Mouse (Mus musculus): ENCODE results near the gene BC051019. TPM values are rescaled to one million over a fixed set of nuclear protein-coding genes. Genes with fewer than 3 reads are reported as not detected.

BC051019 gene
- polyA plus RNA-seq, 1 experiment from 2014 or later: 8.9 TPM

- ATAC-seq (ENCODE audit: low read depth): 0 out of 2 replicates have a peak, but pooled peaks have one; percentile 20
- Histone ChIP-seq H3K4me2 (ENCODE audit: low read depth, low read length) (no peak overlapping the region), H3K36me3 (ENCODE audit: control insufficient read depth, insufficient read depth, low read length) (no peaks in the 10 kb centered on the region), H3K9me3 (ENCODE audit: control insufficient read depth, low read length) (peaks cover 3% of the 10 kb centered on the region; the same call in 1 of the 2 replicates), H3K27me3 (ENCODE audit: control insufficient read depth, insufficient read depth, low read depth, low read length) (no peaks in the 10 kb centered on the region), H3K27ac (ENCODE audit: low read length) (no peak overlapping the region), H3K4me3 (ENCODE audit: low read length) (no peak overlapping the region), H3K9ac (ENCODE audit: low read length) (no peak overlapping the region), H3K4me1 (replicated peaks; ENCODE audit: control insufficient read depth, insufficient read depth, low read length) (no peaks in the 10 kb centered on the region)
- 58% methylated on average over 9 of the region's 9 CpGs for WGBS
These were observed 4.4 kb downstream of the BC051019 start for GRCm38 (mm10) chr7:109719286-109719685.

DNA sequence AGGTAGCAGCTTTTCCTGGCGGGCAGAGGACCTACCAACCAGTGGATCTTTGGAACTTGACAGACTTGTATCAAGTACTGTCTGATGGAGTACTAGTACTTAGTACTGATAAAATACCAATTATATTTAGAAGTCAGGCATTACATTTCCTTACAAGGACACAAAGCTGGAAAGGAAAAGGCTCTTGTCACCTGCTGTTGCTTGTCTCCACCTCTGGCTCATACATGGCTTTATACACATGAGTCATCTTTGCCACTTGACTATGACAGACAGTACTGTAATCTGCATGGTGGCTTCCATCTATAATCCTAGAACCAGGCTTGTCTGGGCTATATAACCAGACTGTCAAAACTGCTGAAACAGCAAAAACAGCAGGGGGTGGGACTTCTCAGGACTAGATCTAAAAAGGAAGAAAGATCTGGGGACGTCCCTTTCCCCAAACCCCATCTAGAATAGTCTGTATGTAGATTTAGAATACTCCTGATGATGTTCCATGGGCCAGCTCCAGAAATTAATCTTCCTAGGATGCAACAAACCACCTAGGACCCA lies 10.1 kb downstream of the BC051019 start:
- H3K36me3 ChIP-seq (ENCODE audit: control insufficient read depth, insufficient read depth, low read length): peaks cover 8% of the 10 kb centered on the region; the same call in 1 of the 2 replicates
- H3K9ac ChIP-seq (ENCODE audit: low read length): no peak overlapping the region
- no peaks in the 10 kb centered on the region for H3K27me3 ChIP-seq (ENCODE audit: control insufficient read depth, insufficient read depth, low read depth, low read length)
- no peaks in the 10 kb centered on the region for H3K9me3 ChIP-seq (ENCODE audit: control insufficient read depth, low read length)
- H3K27ac ChIP-seq (ENCODE audit: low read length): no peak overlapping the region
- H3K4me1 ChIP-seq (replicated peaks; ENCODE audit: control insufficient read depth, insufficient read depth, low read length): peaks cover 6% of the 10 kb centered on the region
- no peak overlapping the region for H3K4me2 ChIP-seq (ENCODE audit: low read depth, low read length)
- no peak overlapping the region for H3K4me3 ChIP-seq (ENCODE audit: low read length)
- ATAC-seq (ENCODE audit: low read depth): no peak
- 90% methylated on average over 2 of the region's 2 CpGs for WGBS

DNA sequence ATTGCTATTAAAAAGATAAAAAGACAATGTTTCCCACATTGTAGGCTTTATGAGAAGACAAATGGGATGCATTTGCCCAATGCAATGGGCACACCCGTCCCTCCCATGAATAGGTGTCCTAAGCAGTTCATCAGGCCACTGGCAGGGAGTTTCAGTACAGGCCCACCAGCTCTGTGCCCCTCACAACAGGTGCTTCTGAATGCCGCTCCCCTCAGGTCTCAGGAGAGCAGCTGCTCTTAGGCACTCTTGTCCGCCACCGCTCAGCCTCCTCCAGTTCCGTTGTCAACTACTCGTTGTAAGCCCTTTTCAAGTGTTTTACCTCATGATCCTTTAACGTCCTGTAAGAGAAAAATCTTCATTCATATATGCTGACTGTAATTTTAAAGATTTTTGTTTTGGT lies 11.5 kb downstream of the BC051019 start:
- ATAC-seq (ENCODE audit: low read depth): no peak
- Histone ChIP-seq H3K36me3 (ENCODE audit: control insufficient read depth, insufficient read depth, low read length) (peaks cover 8% of the 10 kb centered on the region; the same call in 1 of the 2 replicates), H3K9me3 (ENCODE audit: control insufficient read depth, low read length) (no peaks in the 10 kb centered on the region), H3K4me3 (ENCODE audit: low read length) (no peak overlapping the region), H3K4me2 (ENCODE audit: low read depth, low read length) (no peak overlapping the region), H3K9ac (ENCODE audit: low read length) (no peak overlapping the region), H3K4me1 (replicated peaks; ENCODE audit: control insufficient read depth, insufficient read depth, low read length) (peaks cover 12% of the 10 kb centered on the region), H3K27ac (ENCODE audit: low read length) (no peak overlapping the region), H3K27me3 (ENCODE audit: control insufficient read depth, insufficient read depth, low read depth, low read length) (no peaks in the 10 kb centered on the region)
- WGBS: 78% methylated on average over 7 of the region's 7 CpGs

DNA sequence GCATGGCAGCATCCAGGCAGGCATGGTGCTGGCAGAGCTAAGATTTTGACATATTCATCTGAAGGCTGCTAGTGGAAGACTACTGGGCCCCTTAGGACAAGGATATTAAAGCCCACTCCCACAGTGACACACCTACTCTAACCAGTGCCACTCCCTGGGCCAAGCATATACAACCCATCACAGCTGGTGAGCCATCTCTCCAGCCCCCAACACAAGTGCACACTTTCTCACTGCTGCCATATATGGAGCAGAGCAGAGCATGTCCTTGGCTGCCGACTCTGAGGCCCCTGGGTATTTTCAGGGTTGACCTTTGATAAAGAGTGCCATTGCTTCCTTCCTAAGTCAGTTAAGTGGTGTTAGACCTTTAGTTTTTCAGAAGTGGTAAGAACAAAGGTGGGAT lies 13.6 kb downstream of the BC051019 start:
- Histone ChIP-seq H3K27me3 (ENCODE audit: control insufficient read depth, insufficient read depth, low read depth, low read length) (no peaks in the 10 kb centered on the region), H3K9ac (ENCODE audit: low read length) (no peak overlapping the region), H3K4me3 (ENCODE audit: low read length) (no peak overlapping the region), H3K36me3 (ENCODE audit: control insufficient read depth, insufficient read depth, low read length) (peaks cover 8% of the 10 kb centered on the region; the same call in 1 of the 2 replicates), H3K9me3 (ENCODE audit: control insufficient read depth, low read length) (no peaks in the 10 kb centered on the region), H3K27ac (ENCODE audit: low read length) (peak overlapping the region; percentile 58), H3K4me2 (ENCODE audit: low read depth, low read length) (no peak overlapping the region), H3K4me1 (replicated peaks; ENCODE audit: control insufficient read depth, insufficient read depth, low read length) (peaks cover 15% of the 10 kb centered on the region)
- WGBS: 47% methylated on average over 1 of the region's 1 CpGs
- no peak for ATAC-seq (ENCODE audit: low read depth)

GRCm38 (mm10) chr7:109708961-109709382 lies 14.7 kb downstream of the BC051019 start:
- H3K4me2 ChIP-seq (ENCODE audit: low read depth, low read length): no peak overlapping the region
- peak; percentile 92 for ATAC-seq (ENCODE audit: low read depth)
- no peaks in the 10 kb centered on the region for H3K9me3 ChIP-seq (ENCODE audit: control insufficient read depth, low read length)
- no peak overlapping the region for H3K4me3 ChIP-seq (ENCODE audit: low read length)
- H3K4me1 ChIP-seq (replicated peaks; ENCODE audit: control insufficient read depth, insufficient read depth, low read length): peaks cover 22% of the 10 kb centered on the region
- peaks cover 8% of the 10 kb centered on the region; the same call in 1 of the 2 replicates for H3K36me3 ChIP-seq (ENCODE audit: control insufficient read depth, insufficient read depth, low read length)
- peak overlapping the region; percentile 89 for H3K27ac ChIP-seq (ENCODE audit: low read length)
- no peak overlapping the region for H3K9ac ChIP-seq (ENCODE audit: low read length)
- WGBS: 16% methylated on average over 3 of the region's 3 CpGs
- H3K27me3 ChIP-seq (ENCODE audit: control insufficient read depth, insufficient read depth, low read depth, low read length): no peaks in the 10 kb centered on the region

DNA sequence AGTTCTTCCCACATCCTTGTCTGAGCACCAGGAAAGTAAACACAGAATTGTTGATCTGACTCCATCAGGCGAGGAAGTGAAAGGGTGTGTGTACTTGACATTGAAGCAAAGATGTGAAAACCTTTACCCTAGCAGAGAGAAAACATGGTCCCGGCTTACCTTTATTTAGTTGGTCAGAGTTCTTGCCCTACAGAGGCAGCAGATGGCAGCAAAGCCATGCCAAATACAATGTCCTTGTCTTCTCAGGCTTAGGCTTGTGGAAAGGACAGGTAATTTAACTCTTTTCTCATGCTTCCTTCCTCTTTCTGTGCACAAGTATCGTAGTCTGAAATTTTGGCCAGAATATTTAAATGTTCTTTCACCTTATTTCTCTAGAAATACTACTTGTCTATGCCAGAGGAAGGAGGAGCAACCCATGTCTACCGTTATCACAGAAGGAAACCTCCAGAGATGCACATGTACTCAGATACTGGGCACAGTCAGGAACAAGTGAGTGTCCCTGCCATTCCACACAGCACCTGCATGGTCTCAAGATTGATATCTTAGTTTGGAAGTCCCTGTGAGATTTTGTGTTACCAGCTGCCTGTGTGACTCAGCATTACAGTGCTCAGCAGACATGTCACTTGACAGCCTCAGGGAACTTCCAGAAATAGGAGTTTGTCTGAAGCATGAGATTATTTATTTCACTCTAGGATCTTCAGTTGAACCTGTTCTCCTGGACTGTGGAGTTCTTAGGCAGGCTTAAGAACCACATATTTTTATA lies 16.4 kb downstream of the BC051019 start:
- H3K4me1 ChIP-seq (replicated peaks; ENCODE audit: control insufficient read depth, insufficient read depth, low read length): peaks cover 22% of the 10 kb centered on the region
- H3K27ac ChIP-seq (ENCODE audit: low read length): no peak overlapping the region
- WGBS: 31% methylated on average over 4 of the region's 4 CpGs

DNA sequence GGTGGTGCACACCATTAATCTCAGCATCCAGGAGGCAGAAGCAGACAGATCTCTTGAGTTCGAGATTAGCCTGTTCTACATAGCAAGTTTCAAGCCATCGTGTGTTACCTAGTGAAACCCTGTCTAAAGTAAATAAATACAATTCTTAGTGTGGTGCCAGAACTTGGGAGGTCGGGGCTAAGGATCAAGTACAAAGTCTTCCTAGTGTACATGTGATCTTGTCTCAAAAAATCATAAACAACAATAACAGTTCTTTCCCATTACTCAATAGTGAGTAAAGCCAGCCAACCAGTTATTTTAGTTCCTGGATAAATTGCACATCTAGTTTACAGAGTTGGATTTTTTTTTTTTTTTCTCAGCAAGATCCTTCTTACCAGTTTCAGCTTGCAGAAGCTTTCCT lies 19.2 kb downstream of the BC051019 start:
- Histone ChIP-seq H3K36me3 (ENCODE audit: control insufficient read depth, insufficient read depth, low read length) (no peaks in the 10 kb centered on the region), H3K27me3 (ENCODE audit: control insufficient read depth, insufficient read depth, low read depth, low read length) (no peaks in the 10 kb centered on the region), H3K9ac (ENCODE audit: low read length) (no peak overlapping the region), H3K9me3 (ENCODE audit: control insufficient read depth, low read length) (no peaks in the 10 kb centered on the region; the same call in 1 of the 2 replicates), H3K4me3 (ENCODE audit: low read length) (peak overlapping the region; percentile 62), H3K4me1 (replicated peaks; ENCODE audit: control insufficient read depth, insufficient read depth, low read length) (peaks cover 19% of the 10 kb centered on the region), H3K27ac (ENCODE audit: low read length) (peak overlapping the region; percentile 76; the same call in 1 of the 2 replicates), H3K4me2 (ENCODE audit: low read depth, low read length) (peak overlapping the region; percentile 79)
- ATAC-seq (ENCODE audit: low read depth): no peak
- 26% methylated on average over 3 of the region's 3 CpGs for WGBS

More for the DNA sequence above, 16.4 kb downstream of the BC051019 start:
- H3K4me3 ChIP-seq (ENCODE audit: low read length): no peak overlapping the region
- H3K9ac ChIP-seq (ENCODE audit: low read length): no peak overlapping the region
- peaks cover 6% of the 10 kb centered on the region; the same call in 1 of the 2 replicates for H3K36me3 ChIP-seq (ENCODE audit: control insufficient read depth, insufficient read depth, low read length)
- no peak for ATAC-seq (ENCODE audit: low read depth)
- no peaks in the 10 kb centered on the region for H3K9me3 ChIP-seq (ENCODE audit: control insufficient read depth, low read length)
- no peak overlapping the region for H3K4me2 ChIP-seq (ENCODE audit: low read depth, low read length)
- H3K27me3 ChIP-seq (ENCODE audit: control insufficient read depth, insufficient read depth, low read depth, low read length): no peaks in the 10 kb centered on the region

DNA sequence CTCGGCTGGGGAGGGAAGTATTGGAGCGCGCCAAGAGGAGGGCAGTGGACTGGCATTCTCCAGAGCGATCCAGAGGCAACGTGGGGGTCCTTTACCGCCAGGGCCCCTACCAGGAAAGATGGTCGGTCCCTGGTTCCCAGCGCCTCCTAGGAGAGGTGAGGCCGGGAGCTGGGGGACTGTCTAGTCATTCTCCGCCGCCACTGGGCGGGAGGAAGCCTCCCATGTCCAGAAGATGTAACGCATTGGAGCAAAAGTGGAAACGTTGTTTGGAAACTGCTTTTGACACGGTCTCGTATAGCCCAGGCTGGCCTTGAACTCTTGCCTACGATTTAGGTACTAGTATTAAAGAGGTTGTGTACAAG lies 19.7 kb downstream of the BC051019 start:
- Histone ChIP-seq H3K27me3 (ENCODE audit: control insufficient read depth, insufficient read depth, low read depth, low read length) (no peaks in the 10 kb centered on the region), H3K36me3 (ENCODE audit: control insufficient read depth, insufficient read depth, low read length) (no peaks in the 10 kb centered on the region), H3K27ac (ENCODE audit: low read length) (peak overlapping the region; percentile 76), H3K9ac (ENCODE audit: low read length) (peak overlapping the region; percentile 76), H3K9me3 (ENCODE audit: control insufficient read depth, low read length) (no peaks in the 10 kb centered on the region; the same call in 1 of the 2 replicates), H3K4me2 (ENCODE audit: low read depth, low read length) (peak overlapping the region; percentile 79), H3K4me1 (replicated peaks; ENCODE audit: control insufficient read depth, insufficient read depth, low read length) (peaks cover 19% of the 10 kb centered on the region), H3K4me3 (ENCODE audit: low read length) (peak overlapping the region; percentile 62)
- no peak for ATAC-seq (ENCODE audit: low read depth)
- WGBS: 1% methylated on average over 17 of the region's 17 CpGs

DNA sequence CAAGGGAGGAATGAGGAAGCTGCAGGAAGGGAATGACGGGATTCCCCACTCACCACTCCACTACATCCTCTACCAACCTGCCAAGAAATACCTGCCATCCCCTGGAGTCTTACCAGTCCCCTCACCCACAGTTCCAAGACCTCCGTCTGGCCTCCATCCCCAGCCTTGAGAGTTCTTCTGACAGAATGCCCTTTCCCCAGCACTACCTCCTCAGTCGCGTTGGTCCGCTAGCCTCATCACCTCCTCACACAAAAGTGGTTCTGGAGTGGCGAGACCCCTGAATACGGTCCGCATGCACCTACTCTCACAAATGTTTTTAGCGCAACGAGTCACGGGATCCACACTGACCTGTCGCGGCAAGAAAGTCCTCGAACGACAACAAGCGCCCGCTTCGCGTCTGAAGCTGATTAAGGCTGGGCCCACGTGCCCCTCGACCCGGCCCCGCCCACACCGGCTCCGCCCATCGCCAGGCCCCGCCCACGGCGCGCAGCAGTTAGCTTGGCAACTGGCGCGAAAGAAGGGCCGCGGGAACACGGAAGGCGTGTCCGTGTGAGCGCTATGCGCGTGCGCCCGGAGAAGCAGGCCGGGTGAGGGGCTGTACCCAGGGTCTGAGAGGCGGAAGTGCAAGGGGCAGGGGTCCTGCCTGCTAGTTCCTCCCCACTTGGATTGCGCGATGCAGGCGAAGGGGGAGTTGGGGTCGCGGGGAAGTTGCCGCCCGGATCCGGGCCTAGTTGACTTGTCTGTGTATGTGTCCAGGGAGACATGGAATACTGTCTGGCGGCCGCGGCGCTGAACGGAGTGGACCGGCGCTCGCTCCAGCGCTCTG lies 20.2 kb downstream of the BC051019 start, which contains the start of the genes St5 and Akip1:
Gene St5 (minus strand): TSS at position 416 of the 826 bp plus-strand sequence.
Gene Akip1 (plus strand): TSS at position 501 of the 826 bp plus-strand sequence.
- Histone ChIP-seq H3K4me2 (ENCODE audit: low read depth, low read length) (peak within 1 kb of the TSS; percentile 79), H3K27ac (ENCODE audit: low read length) (peak within 1 kb of the TSS; percentile 76), H3K27me3 (ENCODE audit: control insufficient read depth, insufficient read depth, low read depth, low read length) (no peaks in the 10 kb centered on the region), H3K4me3 (ENCODE audit: low read length) (peak within 1 kb of the TSS; percentile 62), H3K4me1 (replicated peaks; ENCODE audit: control insufficient read depth, insufficient read depth, low read length) (peaks cover 15% of the 10 kb centered on the region), H3K9ac (ENCODE audit: low read length) (peak within 1 kb of the TSS; percentile 76), H3K9me3 (ENCODE audit: control insufficient read depth, low read length) (no peaks in the 10 kb centered on the region; the same call in 1 of the 2 replicates), H3K36me3 (ENCODE audit: control insufficient read depth, insufficient read depth, low read length) (no peaks in the 10 kb centered on the region)
- 1% methylated on average over 60 of the region's 61 CpGs for WGBS
- peak; percentile 96 for ATAC-seq (ENCODE audit: low read depth)

Measured in lung, embryonic 16.5 days (tissue).